Mouse (Mus musculus) gastrocnemius, postnatal 36 days (tissue): ENCODE results near the gene Sdf2l1. TPM values are rescaled to one million over a fixed set of nuclear protein-coding genes. Genes with fewer than 3 reads are reported as not detected.
A peak's percentile ranks its signal among the peaks of the same experiment; 100 is the strongest.
"Not testable (repeated sequence)": the region's sequence is repeated elsewhere in the genome, so short reads cannot be mapped to it uniquely, and the experiment has no call there.

Source experiments
- DNase-seq, 2 experiments: peaks; one replicate each; pipeline ENCODE4 v3.0.0; 2022
- intact Hi-C: fragments of 180-260 bp; cut with DNase I; formaldehyde crosslinking; loops from one replicate; pipeline ENCODE4 v1.15.1; 2025
- long read RNA-seq, 2 experiments: library from polyadenylated mRNA; stranded (forward); transcript quantifications; one replicate each; pipeline ENCODE4 v2.0.0; 2021
- total RNA-seq, 2 experiments: library from RNA; stranded (reverse); gene quantifications; 2 replicates each; pipeline ENCODE4 v1.2.3; 2021

Sdf2l1 gene
- total RNA-seq, result 1 to 10 TPM; 3.8 to 4.8 TPM
- long read RNA-seq, experiment 1, transcript Sdf2l1-201 (3 exons, 1,108 nt), result major isoform, 5 of 5 reads
- long read RNA-seq, experiment 1, partial matches to known transcripts, result 0 of 5 reads
- long read RNA-seq, experiment 1, other reads (novel, unspliced or antisense), result 0 of 5 reads
- long read RNA-seq, experiment 2, partial matches to known transcripts, result 1 of 1 reads
- long read RNA-seq, experiment 2, other reads (novel, unspliced or antisense), result 0 of 1 reads

GRCm38 (mm10) chr16:17132089-17132905, at the start of gene Sdf2l1:
TSS of gene Sdf2l1 (minus strand) at chr16:17132383.
- intact Hi-C loops, result loop anchor here (5.0 kb wide), 1 partner anchor 75 kb away; the partner anchor contains the start of gene Rimbp3
- DNase-seq, result peak; percentile 92 to 95

GRCm38 (mm10) chr16:17181382-17181781, 49.2 kb upstream of the Sdf2l1 start:
- intact Hi-C loops, result no loop called here
- peak in 1 of 2 experiments; percentile 17 for DNase-seq

- DNase-seq, result no peak
- intact Hi-C loops, result no loop called here
Measured at GRCm38 (mm10) chr16:17179706-17180105, 47.5 kb upstream of the Sdf2l1 start.

GRCm38 (mm10) chr16:17177623-17178170, 45.5 kb upstream of the Sdf2l1 start:
- intact Hi-C loops, result no loop called here

GRCm38 (mm10) chr16:17175765-17176164, 43.6 kb upstream of the Sdf2l1 start:
- intact Hi-C loops, result no loop called here
- no peak for DNase-seq

More at GRCm38 (mm10) chr16:17177623-17178170, 45.5 kb upstream of the Sdf2l1 start:
- no peak for DNase-seq

- intact Hi-C loops, result no loop called here
- DNase-seq, result no peak
Measured at GRCm38 (mm10) chr16:17168049-17168448, 35.9 kb upstream of the Sdf2l1 start.

- intact Hi-C loops, result no loop called here
- no peak for DNase-seq
Measured at GRCm38 (mm10) chr16:17167179-17167578, 35.0 kb upstream of the Sdf2l1 start.

GRCm38 (mm10) chr16:17165478-17165877, 33.3 kb upstream of the Sdf2l1 start:
- DNase-seq, result not testable (repeated sequence)

GRCm38 (mm10) chr16:17154346-17154745, 22.2 kb upstream of the Sdf2l1 start:
- no peak for DNase-seq

More at GRCm38 (mm10) chr16:17165478-17165877, 33.3 kb upstream of the Sdf2l1 start:
- intact Hi-C loops, result not testable (repeated sequence)

GRCm38 (mm10) chr16:17151874-17152273, 19.7 kb upstream of the Sdf2l1 start:
- intact Hi-C loops, result no loop called here
- DNase-seq, result no peak

More at GRCm38 (mm10) chr16:17154346-17154745, 22.2 kb upstream of the Sdf2l1 start:
- intact Hi-C loops, result no loop called here

- intact Hi-C loops, result no loop called here
- no peak for DNase-seq
Measured at GRCm38 (mm10) chr16:17150520-17151258, 18.5 kb upstream of the Sdf2l1 start.

- DNase-seq, result no peak
- intact Hi-C loops, result loop anchor here (5.0 kb wide), 2 partner anchors 59 to 124 kb away; partner anchors contain the start of gene Rimbp3
Measured at GRCm38 (mm10) chr16:17148084-17148483, 15.9 kb upstream of the Sdf2l1 start.

GRCm38 (mm10) chr16:17147391-17147929, 15.3 kb upstream of the Sdf2l1 start:
- DNase-seq, result no peak
- intact Hi-C loops, result loop anchor here (5.0 kb wide), 2 partner anchors 60 to 125 kb away; partner anchors contain the start of gene Rimbp3

GRCm38 (mm10) chr16:17146772-17147235, 14.6 kb upstream of the Sdf2l1 start, which contains the start of gene Ccdc116:
TSS of gene Ccdc116 (minus strand) at chr16:17147229.
- intact Hi-C loops, result loop anchor here (5.0 kb wide), 2 partner anchors 60 to 125 kb away; partner anchors contain the start of gene Rimbp3
- peak; percentile 52 to 55 for DNase-seq

GRCm38 (mm10) chr16:17144339-17144738, 12.2 kb upstream of the Sdf2l1 start, which contains the start of gene Ydjc:
TSS of gene Ydjc (plus strand) at chr16:17144621.
- DNase-seq, result no peak

GRCm38 (mm10) chr16:17137355-17137754, 5.2 kb upstream of the Sdf2l1 start:
- no peak for DNase-seq
- intact Hi-C loops, result no loop called here

More at GRCm38 (mm10) chr16:17144339-17144738, 12.2 kb upstream of the Sdf2l1 start, which contains the start of gene Ydjc:
- intact Hi-C loops, result no loop called here

- no peak for DNase-seq
- intact Hi-C loops, result loop anchor here (5.0 kb wide), 1 partner anchor 74 kb away; the partner anchor contains the start of gene Rimbp3
Measured at GRCm38 (mm10) chr16:17132906-17133200, 670 bp upstream of the Sdf2l1 start.

- intact Hi-C loops, result loop anchor here (5.0 kb wide), 1 partner anchor 76 kb away; the partner anchor contains the start of gene Rimbp3
- DNase-seq, result no peak
Measured at GRCm38 (mm10) chr16:17131191-17132088, 743 bp downstream of the Sdf2l1 start.
